Mouse (Mus musculus) midbrain, postnatal 0 days (tissue): ENCODE measurements around the gene Polr3e. TPM values are rescaled to one million over a fixed set of nuclear protein-coding genes. Genes with fewer than 3 reads are reported as not detected.

Experiments used
- ATAC-seq: fragments of 200-750 bp; cut with Nextera tagmentation; 2 replicates; pipeline ENCODE4 v1.8.0; 2017; ENCODE audit warnings: moderate number of reproducible peaks, mild to moderate bottlenecking, moderate TSS enrichment, moderate library complexity; ENCODE audit not compliant: low FRiP score
- DNase-seq: peaks from one replicate; pipeline ENCODE4 v3.0.0-alpha.2; 2015; ENCODE audit warnings: low spot score
- H3K27ac ChIP-seq: fragments of 300-500 bp; sonication (generic); 2 replicates; pipeline ENCODE4 v1.5.1; 2014; ENCODE audit warnings: low read depth, mild to moderate bottlenecking, low read length, mixed read lengths
- H3K27me3 ChIP-seq: fragments of 300-500 bp; sonication (generic); 2 replicates; pipeline ENCODE4 v1.6.1; 2014; ENCODE audit warnings: low read length, control low read depth, mixed read lengths; ENCODE audit not compliant: insufficient read depth
- H3K36me3 ChIP-seq: fragments of 300-500 bp; sonication (generic); 2 replicates; pipeline ENCODE4 v1.6.1; 2014; ENCODE audit warnings: low read length, control low read depth, mixed read lengths; ENCODE audit not compliant: insufficient read depth
- H3K4me1 ChIP-seq: fragments of 300-500 bp; sonication (generic); 2 replicates; pipeline ENCODE4 v1.6.1; 2014; ENCODE audit warnings: mild to moderate bottlenecking, control low read depth, antibody characterized with exemption, low read length, mixed read lengths; ENCODE audit not compliant: insufficient read depth
- H3K4me2 ChIP-seq: fragments of 300-500 bp; sonication (generic); 2 replicates; pipeline ENCODE4 v1.6.1; 2014; ENCODE audit warnings: low read depth, mild to moderate bottlenecking, low read length, mixed read lengths; ENCODE audit not compliant: poor library complexity, severe bottlenecking
- H3K4me3 ChIP-seq: fragments of 300-500 bp; sonication (generic); 2 replicates; pipeline ENCODE4 v1.5.1; 2014; ENCODE audit warnings: low read depth, mild to moderate bottlenecking, low read length, moderate library complexity
- H3K9ac ChIP-seq: fragments of 300-500 bp; sonication (generic); replicated peaks from 2 replicates; pipeline ENCODE4 v1.6.1; 2014; ENCODE audit warnings: mild to moderate bottlenecking, low read length, moderate library complexity, mixed read lengths; ENCODE audit not compliant: poor library complexity, severe bottlenecking
- H3K9me3 ChIP-seq: fragments of 300-500 bp; sonication (generic); 2 replicates; pipeline ENCODE4 v1.6.1; 2016; ENCODE audit warnings: low read length, control low read depth
- CTCF ChIP-seq: IDR thresholded peaks from 2 replicates; pipeline ENCODE4 v1.5.1; 2016; ENCODE audit warnings: antibody characterized with exemption, mild to moderate bottlenecking
- WGBS: fragments of 180-500 bp; shearing (Covaris S2); extraction: QIAGEN DNeasy Blood & Tissue Kit; methylation state at CpG from one replicate; pipeline ENCODE4 v1.1.7; 2014; 5-methylcytosine and 5-hydroxymethylcytosine counted together
- polyA plus RNA-seq: library from polyadenylated mRNA; unstranded; fragments of >200 nt; fragmentation: Nextera tagmentation; extraction: Ambion mirVana; gene quantifications from 2 replicates; pipeline ENCODE4 v1.2.1, GENCODE M21; 2015
- total RNA-seq: library from RNA; depleted of rRNA; stranded (reverse); fragments of >200 nt; gene quantifications from 2 replicates; pipeline ENCODE4 v1.2.3, GENCODE M21; 2014

Polr3e gene
- total and polyA plus RNA-seq, 2 experiments from 2014 or later: 18.6 to 29.4 TPM

DNA sequence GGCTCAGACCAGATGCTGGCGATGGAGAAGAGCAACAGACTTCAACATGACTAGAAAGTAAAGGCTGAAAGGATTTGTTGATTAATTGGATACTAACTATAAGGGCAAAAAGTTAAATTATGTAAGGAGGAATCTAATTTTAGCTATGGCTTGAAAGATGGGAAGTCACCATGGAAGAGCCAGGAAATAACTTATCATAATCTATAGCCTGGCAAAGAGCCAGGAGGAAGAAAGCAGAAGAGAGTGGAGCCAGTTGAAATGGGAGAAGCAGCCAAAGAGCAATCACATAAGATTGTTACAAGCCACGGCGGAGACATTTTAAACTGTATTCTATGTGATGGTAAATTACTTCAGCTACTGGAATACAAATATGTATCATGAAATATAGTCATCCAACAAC lies 56.5 kb downstream of the Polr3e start:
- TF ChIP-seq CTCF: no peak
- Histone ChIP-seq H3K4me2 (no peak overlapping the region), H3K4me3 (no peak overlapping the region), H3K27me3 (no peaks in the 10 kb centered on the region), H3K9me3 (no peaks in the 10 kb centered on the region), H3K27ac (no peak overlapping the region), H3K36me3 (no peaks in the 10 kb centered on the region), H3K4me1 (no peaks in the 10 kb centered on the region), H3K9ac (no peak overlapping the region)
- ATAC-seq (no peak), DNase-seq (no peak)
- 85% methylated on average over 3 of the region's 3 CpGs for WGBS

GRCm38 (mm10) chr7:120977063-120977462 lies 59.5 kb downstream of the Polr3e start:
- H3K9me3 ChIP-seq: no peaks in the 10 kb centered on the region
- no peak for ATAC-seq
- WGBS: 35% methylated on average over 7 of the region's 7 CpGs
- H3K27me3 ChIP-seq: no peaks in the 10 kb centered on the region
- peak; percentile 44 for DNase-seq
- H3K4me2 ChIP-seq: no peak overlapping the region
- H3K27ac ChIP-seq: no peak overlapping the region
- H3K4me1 ChIP-seq: no peaks in the 10 kb centered on the region
- H3K36me3 ChIP-seq: no peaks in the 10 kb centered on the region
- TF ChIP-seq CTCF: no peak
- H3K4me3 ChIP-seq: no peak overlapping the region
- no peak overlapping the region for H3K9ac ChIP-seq

DNA sequence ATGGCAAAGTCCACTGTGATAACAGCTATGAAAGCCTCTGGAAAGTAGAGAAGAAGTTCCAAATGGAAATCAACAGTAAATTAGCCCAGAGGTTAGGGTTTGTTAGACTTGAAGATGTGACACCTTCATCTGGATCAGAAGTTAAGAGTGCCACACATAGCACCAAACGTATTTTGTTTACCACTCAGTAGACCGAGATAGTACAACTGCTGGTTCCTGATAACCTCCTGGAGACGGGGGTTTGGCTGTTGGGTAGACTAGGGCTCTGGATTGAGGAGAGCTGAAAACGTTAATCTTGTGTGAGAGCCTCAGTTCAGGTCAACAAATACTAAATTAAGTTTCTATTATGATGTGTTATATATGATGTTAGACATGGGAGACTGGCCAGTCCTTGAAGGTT lies 62.5 kb downstream of the Polr3e start:
- Histone ChIP-seq H3K4me3 (no peak overlapping the region), H3K36me3 (no peaks in the 10 kb centered on the region), H3K9ac (no peak overlapping the region), H3K4me2 (no peak overlapping the region), H3K9me3 (no peaks in the 10 kb centered on the region), H3K27me3 (no peaks in the 10 kb centered on the region), H3K27ac (no peak overlapping the region), H3K4me1 (peaks cover 4% of the 10 kb centered on the region; the same call in 1 of the 2 replicates)
- DNase-seq (no peak), ATAC-seq (no peak)
- WGBS: 92% methylated on average over 4 of the region's 4 CpGs
- no peak for TF ChIP-seq CTCF

- 2% methylated on average over 39 of the region's 39 CpGs for WGBS
- peak overlapping the region; percentile 92 for H3K4me3 ChIP-seq
- no peaks in the 10 kb centered on the region for H3K9me3 ChIP-seq
- no peaks in the 10 kb centered on the region for H3K27me3 ChIP-seq
- peak overlapping the region; percentile 84 for H3K4me2 ChIP-seq
- ATAC-seq (peak; percentile 70; the same call in 1 of the 2 replicates), DNase-seq (peak; percentile 49)
- no peak overlapping the region for H3K27ac ChIP-seq
- H3K4me1 ChIP-seq: peaks cover 4% of the 10 kb centered on the region; the same call in 1 of the 2 replicates
- peak overlapping the region; percentile 69 for H3K9ac ChIP-seq
- no peaks in the 10 kb centered on the region for H3K36me3 ChIP-seq
- peak; percentile 24; the same call in 1 of the 2 replicates for TF ChIP-seq CTCF
These were observed 63.7 kb downstream of the Polr3e start for GRCm38 (mm10) chr7:120980931-120981924.

DNA sequence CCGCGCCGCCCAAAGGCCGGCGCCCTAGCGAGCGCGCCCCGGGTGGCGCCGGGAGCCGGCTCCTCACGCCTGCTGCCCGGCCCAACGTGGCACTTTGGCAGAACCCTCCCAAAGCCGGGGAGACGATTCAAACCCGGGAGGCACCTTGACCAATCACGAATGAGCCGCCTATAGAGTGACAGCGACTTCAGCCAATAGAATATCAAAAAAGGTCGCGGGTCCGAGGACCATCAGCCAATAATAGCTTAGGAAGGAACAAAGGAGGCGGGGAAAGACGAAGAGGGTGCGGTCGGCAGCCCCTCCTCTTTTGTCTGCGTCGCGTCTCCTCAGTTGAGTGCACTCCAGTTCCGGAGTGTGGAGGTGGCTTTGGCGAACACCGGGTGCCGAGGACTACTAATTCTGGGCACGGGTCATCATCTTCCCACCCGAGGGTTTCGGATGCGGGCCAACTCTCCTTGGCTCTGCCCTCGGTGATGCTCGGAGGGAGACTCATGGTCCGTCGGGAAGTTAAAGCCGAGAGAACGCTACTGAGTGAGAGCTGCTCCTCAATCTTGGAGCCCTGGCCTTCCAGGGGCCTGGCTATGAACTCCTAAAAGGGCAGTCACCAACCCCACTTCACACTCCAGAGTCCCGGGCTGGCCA lies 64.8 kb downstream of the Polr3e start, which contains the start of the genes Cdr2 and Mfsd13b:
TSS of gene Cdr2 (minus strand) at position 113 of the 642 bp plus-strand sequence.
TSS of gene Mfsd13b (plus strand) at position 310 of the 642 bp plus-strand sequence.
- no peaks in the 10 kb centered on the region for H3K36me3 ChIP-seq
- WGBS: under 1% methylated on average over 46 of the region's 46 CpGs
- peak; percentile 97 for ATAC-seq
- peak within 1 kb of the TSS; percentile 69 for H3K9ac ChIP-seq
- peak; percentile 98 for DNase-seq
- peak within 1 kb of the TSS; percentile 43; the same call in 1 of the 2 replicates for H3K27ac ChIP-seq
- H3K4me2 ChIP-seq: peak within 1 kb of the TSS; percentile 84
- no peaks in the 10 kb centered on the region for H3K9me3 ChIP-seq
- H3K4me3 ChIP-seq: peak within 1 kb of the TSS; percentile 92
- peaks cover 4% of the 10 kb centered on the region; the same call in 1 of the 2 replicates for H3K4me1 ChIP-seq
- no peak for TF ChIP-seq CTCF
- no peaks in the 10 kb centered on the region for H3K27me3 ChIP-seq
